Mouse (Mus musculus) liver, embryonic 13.5 days (tissue): ENCODE measurements around the gene Psg27. TPM values are rescaled to one million over a fixed set of nuclear protein-coding genes. Genes with fewer than 3 reads are reported as not detected.

Source experiments
- polyA plus RNA-seq: library from polyadenylated mRNA; unstranded; fragments of >200 nt; fragmentation: Nextera tagmentation; extraction: Ambion mirVana; gene quantifications from 2 replicates; pipeline ENCODE4 v1.2.1, GENCODE M21; 2015

The Psg27 gene
- polyA plus RNA-seq, 1 experiment from 2014 or later, result not detected

Other genes starting within 250 kb of the Psg27 start
- gene Psg18, start 212.3 kb downstream of the Psg27 start, polyA plus RNA-seq, result not detected in 2 replicates
- not detected in 2 replicates for gene Psg28, start 135.3 kb downstream of the Psg27 start, polyA plus RNA-seq
- not detected in 2 replicates for gene Psg26, start 83.1 kb downstream of the Psg27 start, polyA plus RNA-seq
- gene Psg25, start 35.0 kb downstream of the Psg27 start, polyA plus RNA-seq, result not detected in 2 replicates
- not detected in 2 replicates for gene Psg23, start 49.2 kb upstream of the Psg27 start, polyA plus RNA-seq
- not detected in 2 replicates for gene Psg21, start 89.4 kb upstream of the Psg27 start, polyA plus RNA-seq
- not detected in 2 replicates for gene Psg20, start 118.9 kb upstream of the Psg27 start, polyA plus RNA-seq
- 0.08 and 0.13 TPM in 2 replicates for gene Psg22, start 150.8 kb upstream of the Psg27 start, polyA plus RNA-seq
- gene Psg19, start 231.2 kb upstream of the Psg27 start, polyA plus RNA-seq, result not detected in 2 replicates